Mouse (Mus musculus) frontal cortex, postnatal 14 days (tissue): ENCODE results near the gene Sept9.

Experiments
- DNase-seq, 2 experiments: peaks; one replicate each; pipeline ENCODE4 v3.0.0; 2022; ENCODE audit warnings: low spot score in 2 of 2

Gene Sept9

DNA sequence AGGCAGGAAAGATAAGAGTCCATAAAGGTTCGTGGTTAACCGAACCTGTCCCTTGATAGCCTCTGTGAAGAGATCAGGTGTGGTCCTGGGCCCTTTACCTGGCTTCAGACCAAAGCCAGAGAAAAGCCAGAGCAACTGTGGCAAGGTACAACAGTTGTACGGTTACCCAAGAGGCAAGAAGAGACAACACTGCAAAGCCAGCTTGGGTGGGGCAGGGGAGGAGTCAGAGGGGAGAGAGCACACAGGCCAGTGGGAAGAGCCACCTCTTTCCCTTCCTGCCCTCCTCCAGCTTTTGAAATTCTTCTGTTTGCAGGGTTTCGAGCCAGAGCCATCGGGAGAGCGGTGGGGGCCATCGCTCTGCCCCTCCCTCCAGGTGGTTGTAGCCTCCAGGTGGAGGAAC lies 174.8 kb downstream of the Sept9 start:
- DNase-seq, result no peak

DNA sequence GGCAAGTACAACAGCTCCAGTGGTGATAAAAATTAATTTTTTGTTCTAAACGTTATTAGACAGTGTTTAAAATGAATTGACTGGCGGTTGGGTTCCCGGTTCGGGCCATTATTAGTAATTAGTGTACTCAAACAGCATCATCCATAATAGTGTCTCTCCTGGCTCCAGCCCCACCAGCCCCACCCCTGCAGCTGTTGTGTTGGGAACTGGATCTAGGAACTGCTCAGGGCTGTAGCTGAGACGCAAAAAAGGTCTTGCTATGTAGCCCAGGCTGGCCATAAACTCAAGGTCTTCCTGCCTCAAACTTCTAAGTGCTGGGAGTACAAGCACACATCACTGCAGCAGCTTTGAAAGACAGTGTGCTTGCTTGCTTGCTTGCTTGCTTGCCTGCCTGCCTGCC lies 180.3 kb downstream of the Sept9 start:
- DNase-seq, result no peak

DNA sequence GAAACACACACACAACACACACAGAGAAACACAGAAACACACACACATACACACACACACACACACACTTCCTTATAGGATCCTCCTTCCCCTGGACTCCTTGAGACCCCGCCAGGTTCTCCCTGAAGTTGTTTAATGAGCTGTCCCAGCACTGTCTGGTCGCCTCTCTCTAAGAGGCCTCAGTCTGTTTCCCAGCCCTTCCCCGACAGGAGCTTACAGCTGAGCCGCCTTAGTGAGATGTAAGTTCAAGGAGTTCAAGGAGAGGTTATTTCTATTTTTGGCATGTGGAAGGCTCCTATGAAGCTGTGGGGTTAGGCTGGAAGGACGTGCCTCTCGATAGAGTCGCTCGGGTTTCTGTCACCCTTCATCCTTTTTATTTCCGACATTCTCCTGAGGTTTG lies 184.8 kb downstream of the Sept9 start:
- no peak for DNase-seq

DNA sequence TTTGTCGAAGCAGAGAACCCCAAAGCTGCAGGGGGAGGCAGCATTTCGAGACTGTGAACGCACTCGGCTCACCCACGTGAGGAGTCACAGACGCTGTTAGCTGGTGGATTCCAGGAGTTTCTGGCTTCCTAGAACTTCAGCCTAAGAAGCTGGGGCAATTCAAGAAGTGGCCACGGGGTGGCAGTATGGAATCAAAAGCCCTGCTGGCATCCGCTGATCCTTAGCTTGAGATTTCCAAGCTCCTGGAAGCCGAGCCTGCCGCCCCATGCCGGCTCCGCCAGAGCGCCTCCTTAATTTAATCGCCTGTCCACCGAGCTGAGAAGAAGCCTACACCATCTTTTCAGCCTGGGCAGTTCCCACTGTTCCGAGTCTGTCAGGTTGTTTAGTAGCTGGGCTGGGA lies 185.4 kb downstream of the Sept9 start:
- peak; percentile 84 to 94 for DNase-seq

DNA sequence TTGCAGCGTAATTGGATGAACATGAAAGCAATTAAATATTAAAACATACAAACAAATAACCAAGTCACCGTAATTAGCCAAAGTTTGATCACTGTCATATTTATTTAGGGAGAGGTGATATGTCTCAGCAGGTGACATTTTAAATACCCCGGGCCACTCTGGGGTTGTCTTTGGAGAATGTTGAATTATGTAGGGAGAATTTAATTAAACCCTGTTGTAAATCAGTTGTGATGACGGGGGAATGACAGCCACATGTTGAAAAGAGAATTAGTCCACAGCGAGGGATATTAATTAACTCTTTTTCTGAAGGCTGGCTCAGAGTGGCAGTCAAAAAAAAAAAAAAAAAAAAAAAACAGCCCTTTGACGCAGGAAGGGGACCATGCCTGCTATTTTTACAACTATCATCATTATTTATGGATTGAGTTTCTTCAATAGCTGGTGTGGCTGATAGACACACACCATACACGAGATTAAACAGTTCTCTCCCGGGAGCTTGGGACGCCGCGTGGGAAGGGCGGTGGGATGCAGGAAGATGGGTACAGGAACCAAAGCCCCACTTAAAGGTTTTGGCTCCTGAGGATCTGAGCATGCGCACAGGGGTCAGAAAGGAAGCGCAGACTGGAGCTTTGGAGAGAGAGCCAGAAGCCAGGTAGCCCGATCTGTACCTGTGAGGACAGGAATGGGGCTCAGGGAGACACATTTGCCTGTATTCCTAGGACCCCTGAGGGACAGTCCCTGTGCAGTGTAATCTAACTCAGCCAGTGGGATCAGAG lies 186.1 kb downstream of the Sept9 start:
- DNase-seq, result no peak

DNA sequence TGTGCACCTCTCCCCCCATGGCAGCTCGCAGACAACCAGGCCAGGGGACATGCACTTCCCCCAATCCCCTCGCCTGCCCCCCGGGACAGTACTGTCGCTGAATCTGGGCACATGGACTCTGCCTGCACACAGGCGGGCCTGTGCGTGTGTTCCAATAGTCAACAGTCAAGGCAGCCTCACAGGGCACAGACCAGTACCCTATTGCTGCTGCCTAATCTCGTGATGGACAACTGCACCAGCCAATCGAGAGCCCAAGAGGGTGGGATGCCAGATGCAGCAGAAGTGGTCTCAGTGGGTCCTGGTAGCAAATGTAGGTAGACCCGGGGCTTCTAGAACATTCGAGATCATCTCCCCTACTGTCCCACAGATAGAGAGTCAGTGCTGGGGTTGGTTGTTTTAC lies 187.8 kb downstream of the Sept9 start:
- no peak for DNase-seq

DNA sequence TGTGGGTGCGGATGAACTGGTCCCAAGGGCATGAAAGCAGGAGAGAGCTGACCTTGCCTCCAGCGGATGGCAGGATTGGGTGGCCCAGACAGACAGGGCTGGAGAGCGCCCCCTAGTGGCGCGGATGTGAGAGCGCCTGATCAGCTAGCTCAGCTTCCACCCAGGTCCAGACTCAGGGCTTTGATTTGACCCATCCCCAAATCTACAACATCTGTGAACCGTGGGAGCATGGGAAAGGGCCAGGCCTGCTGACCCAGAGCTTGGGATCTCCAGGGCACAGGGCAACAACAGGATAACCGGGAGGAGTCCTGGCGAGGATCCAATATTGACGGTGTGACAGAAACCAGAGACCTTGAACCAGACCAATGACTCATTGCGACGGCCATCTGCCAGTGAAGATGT lies 190.5 kb downstream of the Sept9 start:
- DNase-seq, result no peak

DNA sequence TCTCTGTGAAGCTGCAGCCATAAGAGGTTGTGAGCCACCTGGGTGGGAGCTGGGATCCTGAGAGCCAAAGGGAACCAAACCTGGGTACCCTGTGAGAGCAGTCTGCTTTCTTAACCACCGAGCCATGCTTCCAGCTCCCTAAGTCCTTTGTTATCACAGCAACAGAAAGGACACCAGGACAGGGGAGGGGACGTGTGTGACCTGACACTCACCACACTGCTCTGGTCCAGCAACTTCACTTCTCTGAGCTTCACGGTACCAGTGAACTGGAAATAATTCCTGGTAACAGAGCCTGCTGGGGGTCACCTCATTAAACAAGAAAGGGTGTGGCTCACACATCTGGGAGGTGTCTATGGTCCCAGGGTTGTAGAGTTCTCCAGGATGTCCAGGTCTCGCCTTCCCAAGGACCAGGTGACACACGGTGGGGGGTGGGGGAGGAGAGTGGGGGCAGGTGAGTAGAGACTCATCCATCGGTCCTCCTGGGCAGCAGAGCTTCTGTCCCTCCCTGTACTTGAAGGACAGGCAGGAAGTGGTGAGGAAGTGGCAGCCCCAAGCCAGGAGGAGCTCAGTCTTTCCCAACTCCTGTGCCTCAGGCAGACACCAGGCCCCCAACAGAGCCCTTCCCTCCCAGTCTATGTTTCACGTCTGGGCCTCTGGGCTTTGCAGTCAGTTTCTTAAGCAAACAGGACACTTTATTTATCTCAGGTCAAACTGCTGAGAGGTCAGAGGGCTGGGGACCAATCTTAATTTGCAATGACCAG lies 191.5 kb downstream of the Sept9 start:
- DNase-seq, result no peak

DNA sequence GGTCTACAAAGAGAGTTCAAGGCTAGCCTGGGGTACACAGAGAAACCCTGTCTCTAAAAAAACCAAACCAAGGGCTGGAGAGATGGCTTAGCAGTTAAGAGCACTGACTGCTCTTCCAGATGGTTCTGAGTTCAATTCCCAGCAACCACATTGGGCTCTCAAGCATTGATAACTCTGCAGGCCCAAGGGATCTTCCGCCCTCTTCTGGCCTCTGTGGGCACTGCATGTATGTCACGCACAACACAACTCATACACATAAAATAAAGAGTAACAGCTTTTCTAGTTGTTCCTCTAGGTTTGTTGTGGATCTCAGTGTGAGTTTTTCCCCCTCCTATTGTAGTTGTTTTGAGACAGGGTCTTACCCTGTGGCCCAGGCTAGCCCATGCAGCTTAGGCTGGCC lies 192.8 kb downstream of the Sept9 start:
- no peak for DNase-seq

DNA sequence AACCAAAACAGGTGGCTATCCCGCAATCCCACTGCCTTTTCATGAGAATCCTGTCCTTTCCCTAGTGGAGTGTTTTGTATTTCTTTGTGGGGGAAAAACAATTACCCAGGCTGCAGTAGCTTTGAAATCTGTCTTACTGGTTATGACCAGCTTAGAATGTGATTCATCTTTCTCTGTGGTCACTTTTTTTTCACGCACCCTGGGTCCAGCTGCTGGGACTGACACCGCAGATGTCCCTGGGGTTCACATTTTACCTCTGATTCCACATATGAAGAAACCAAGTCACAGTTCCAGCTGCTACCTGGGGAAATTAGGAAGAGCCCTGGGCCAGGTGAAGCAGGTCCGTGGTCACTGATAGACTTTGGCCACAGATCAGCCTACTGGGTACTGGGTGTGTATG lies 194.3 kb downstream of the Sept9 start:
- no peak for DNase-seq

DNA sequence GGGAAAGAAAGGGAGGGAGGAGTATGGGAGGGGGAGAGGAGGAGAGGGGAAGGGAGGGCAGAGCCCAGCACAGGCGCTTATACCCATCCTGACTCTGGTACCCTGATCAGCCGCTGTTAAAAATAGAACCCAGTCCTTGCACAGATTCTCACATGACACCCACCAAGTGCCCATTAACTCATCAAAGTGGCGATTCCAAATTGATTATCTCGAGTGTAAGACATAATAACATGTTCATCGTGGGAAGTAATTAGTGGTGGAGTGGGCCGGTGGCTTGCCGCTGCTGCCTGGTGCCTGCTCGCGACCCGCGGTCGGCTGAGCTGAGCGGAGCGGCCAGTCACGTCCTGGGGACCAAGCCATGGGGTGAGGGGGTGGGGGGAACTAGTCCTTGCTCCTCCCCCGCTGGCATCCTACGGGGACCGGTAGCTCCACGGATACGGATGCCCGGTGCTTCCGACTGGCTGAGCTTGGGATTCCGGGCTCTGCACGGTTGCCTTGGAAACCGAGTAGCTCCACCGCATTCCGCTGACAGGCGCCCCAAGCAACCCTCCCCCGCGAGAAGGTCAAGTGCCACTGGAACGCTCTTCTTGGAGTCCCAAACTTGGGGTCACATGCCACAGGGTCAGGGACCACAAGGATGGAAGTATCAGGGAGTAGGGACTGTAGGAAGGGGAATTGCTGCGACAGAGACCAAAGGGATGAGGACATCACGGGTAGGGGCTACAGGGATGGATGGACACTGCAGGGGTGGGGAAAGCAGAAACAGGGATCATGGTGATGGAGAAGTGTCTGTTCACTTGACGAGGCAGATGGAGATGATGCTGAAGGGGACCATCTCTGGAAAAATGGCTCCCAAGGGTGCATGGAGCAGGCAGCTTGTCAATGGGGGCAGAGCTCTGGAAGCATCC lies 195.0 kb downstream of the Sept9 start:
- DNase-seq, result peak; percentile 38 to 55

DNA sequence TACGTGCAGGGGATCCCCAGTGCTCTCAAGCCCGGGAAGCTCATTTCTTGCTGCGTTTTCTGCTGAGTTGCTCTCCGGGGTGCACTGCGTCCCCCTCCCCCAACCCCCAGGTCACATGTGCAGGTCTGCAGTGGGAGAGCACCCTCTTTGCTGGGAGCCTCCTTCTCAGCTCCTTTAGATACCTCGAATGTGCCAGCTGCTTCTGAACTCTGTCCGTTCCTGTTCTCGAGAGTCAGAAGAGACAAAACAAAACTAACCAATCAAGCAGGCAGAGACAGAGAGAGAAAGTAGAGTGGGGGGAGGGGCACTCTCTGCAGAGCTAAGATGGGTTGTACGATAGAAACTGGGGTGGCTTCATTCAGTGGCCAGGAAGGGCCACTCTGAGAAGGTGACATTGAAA lies 195.8 kb downstream of the Sept9 start:
- no peak for DNase-seq

DNA sequence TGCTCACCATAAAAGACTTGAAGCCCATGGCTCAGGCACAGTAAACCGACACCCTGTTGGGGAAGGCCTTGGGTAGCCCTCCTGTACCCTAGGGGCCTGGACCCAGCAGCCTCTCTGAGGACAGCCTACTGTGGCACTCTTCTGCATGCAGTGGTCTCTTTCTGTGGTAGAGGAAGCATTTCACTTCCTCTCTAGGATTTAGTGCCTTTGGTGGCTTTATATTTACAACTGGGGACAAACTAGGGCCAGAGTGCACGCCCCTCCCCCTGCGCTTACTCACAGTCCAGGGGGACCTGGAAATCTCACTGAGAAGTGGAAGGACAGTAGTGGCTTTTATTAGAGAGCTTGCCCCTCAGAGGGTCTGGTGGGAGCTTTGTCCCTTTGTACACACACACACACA lies 197.5 kb downstream of the Sept9 start:
- DNase-seq, result no peak

DNA sequence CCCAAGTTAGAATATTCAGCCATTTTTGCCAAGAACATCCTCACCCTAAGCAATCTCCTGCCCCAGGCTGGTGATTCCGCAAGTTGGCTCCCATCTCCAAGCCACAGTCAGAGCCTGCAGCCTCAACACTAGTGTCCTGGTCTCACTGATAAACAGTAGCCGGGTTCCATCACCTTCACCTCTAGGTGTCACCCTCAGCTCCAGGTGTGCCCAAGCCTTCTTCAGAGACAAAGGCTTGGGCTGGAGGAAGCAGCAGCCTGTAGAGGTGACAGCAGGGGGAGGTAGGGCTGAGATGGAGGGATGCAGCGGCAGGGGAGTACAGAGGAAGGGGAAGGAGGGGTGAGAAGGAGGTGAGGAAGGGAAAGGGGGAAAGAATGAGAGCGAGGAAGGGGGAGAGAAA lies 198.3 kb downstream of the Sept9 start:
- DNase-seq, result no peak

DNA sequence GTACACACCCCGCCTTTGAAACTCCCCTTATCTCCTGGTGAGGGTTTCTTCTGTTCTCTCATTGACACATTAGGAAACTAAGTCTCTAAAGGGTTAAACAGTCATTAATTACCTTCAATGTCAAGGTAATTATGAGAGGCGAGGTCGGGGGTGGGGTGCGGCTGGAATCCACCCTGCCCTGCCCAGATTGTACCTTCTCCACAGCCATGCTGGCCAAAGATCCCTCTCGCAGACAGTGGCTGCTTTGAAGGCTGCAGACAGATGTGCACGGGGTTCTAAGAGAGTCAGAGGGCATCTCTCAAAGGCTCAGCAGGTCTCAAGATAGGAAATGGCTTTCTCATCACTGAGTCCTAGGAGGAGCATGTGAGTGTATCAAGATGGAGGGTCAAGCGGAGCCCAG lies 198.7 kb downstream of the Sept9 start:
- DNase-seq, result no peak

DNA sequence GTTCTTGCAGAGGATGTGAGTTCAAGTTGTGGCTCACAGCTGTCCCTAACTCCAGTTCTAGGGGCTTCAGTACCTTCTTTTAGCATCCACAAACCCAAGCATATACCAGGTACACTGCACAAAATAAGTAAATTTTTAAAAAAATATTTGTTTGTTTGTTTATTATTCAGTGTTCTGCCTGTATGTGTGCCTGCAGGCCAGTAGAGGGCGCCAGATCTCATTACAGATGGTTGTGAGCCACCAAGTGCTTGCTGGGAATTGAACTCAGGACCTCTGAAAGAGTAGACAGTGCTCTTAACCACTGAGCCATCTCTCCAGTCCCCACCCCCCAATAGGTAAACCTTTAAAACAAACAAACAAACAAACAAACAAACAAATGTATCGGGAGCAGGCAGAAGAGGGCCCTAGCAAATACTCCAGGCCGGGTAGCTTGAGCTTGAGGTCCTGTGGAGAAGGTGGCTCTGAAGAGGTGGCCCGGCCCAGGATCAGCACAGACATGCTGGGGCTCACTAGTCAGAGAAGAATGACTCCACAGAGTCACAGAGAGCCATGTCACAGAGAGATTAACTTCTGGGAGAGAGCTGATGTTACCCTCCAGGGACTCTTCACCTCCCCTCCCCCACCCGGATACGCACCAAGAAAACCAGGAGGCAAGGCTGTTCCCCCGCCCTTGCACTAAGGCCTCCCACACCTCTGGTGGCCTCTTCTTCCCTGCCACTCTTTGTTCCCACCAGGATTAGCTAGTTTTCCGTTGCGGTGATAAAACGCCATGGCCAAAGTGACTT lies 202.3 kb downstream of the Sept9 start:
- no peak for DNase-seq

DNA sequence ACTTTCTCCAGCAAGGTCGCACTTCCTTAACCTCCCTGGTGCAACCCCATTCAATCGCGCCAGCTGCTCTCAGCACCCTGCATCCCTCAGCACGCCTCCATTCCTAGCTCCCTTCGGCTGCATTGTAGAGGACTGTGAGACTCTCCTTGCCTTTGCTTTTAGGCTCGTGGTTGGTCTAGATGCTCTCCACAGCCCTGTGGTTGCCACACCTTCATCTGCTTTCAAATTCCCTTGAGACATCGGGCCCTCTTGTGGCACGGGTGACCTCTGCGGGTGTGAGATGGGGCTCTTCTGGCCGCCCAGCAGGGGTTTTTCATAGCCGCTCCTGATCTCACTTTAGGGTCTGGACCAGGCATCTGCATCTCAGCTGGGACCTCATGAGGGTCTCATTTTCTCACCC lies 203.1 kb downstream of the Sept9 start:
- no peak for DNase-seq

DNA sequence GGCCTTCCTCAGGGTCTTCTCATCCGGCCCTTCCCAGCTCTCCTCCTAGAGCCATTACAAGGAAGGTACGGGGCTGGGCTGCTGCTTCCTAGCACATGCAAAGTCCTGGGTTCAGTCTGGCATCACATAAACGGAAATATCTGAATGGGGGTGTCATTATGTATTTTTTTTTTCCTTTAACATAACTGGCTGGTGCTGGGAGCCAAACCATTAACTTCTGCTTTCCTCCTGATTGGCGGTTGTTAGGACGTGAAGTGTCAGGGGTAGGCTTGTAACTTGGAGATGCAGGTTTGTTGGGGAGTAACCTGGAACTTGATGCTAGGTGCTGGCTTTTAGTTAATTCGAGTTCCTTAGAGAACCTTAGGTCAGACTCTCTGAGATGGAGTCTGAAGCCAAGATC lies 203.6 kb downstream of the Sept9 start:
- no peak for DNase-seq

DNA sequence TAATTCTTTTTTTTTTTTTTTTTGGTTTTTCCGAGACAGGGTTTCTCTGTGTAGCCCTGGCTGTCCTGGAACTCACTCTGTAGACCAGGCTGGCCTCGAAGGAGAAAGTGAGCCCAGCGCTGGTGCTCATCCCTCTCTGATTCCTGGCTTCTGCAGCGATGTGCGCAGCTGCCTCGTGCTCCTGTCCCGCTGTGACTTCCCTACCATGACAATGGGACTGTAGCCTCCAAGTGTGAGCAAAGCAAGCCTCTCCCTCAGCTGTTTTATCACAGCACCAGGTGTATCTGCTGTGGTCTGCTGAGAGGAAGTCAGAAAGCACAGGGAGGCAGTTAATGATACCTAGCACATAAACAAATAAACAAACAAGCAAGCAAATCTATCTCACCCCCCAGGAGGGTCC lies 204.3 kb downstream of the Sept9 start:
- DNase-seq, result no peak

DNA sequence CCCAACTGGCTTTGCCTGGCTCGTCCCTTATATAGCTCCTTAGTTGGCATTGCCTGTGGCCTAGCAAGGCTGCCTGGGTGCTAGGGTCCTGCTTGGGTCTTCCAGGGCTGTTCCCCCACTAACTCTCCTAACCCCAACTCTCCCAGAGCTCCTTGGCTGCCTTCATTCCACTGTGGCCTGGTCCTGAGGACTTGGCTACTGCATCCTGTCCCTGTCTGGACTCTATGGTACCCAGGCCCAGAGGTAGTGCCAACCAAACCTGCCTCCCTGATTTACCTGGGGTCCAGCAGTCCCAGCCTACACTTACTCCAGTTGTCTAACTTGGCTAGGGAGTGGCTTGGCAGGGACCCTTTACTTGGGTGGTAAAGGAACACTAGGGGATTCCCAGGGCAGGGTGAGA lies 207.2 kb downstream of the Sept9 start:
- no peak for DNase-seq

DNA sequence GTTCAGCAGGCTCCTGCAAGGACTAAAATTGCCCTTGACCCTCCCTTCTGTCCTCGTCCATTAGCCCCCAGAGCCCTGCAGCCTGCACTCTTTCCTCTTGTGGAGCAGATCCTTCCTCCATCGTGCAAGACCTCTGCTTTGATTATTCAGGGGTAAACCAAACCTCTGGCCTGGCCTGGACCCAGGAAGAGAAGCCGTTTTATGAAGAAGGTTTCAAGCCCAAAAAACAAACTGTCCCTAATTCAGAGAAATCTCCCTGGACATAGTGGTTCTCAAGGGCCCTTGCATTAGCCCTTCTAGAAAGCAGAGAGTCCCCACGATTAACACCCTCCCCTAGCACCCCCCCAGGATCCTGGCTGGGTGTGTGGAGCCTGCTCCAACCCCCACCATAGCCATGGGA lies 207.7 kb downstream of the Sept9 start:
- DNase-seq, result no peak
